Mouse (Mus musculus): ENCODE results near the gene Tmub1. TPM values are rescaled to one million over a fixed set of nuclear protein-coding genes. Genes with fewer than 3 reads are reported as not detected.
A peak's percentile ranks its signal among the peaks of the same experiment; 100 is the strongest.

The Tmub1 gene
- total RNA-seq, 2 experiments from 2014 or later, result 13.4 to 20.9 TPM

- no peak for ATAC-seq (ENCODE audit: poor library complexity, severe bottlenecking)
Observed at GRCm38 (mm10) chr5:24455076-24455475, 7.4 kb upstream of the Tmub1 start.

DNA sequence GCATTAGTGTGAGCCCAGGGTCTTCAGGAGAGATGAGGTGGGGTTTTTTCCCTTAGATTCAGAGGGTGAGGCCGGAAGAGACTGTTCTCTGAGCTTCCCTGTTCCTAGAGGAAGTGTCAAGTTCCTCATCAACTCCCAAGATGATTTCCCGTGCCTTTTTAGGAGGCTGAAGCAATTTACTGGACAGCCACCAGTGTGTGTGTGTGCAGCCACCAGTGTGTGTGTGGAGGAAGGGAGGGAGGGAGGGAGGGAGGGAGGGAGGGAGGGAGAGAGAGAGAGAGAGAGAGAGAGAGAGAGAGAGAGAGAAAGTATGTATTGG lies 6.3 kb upstream of the Tmub1 start:
- no peak for ATAC-seq (ENCODE audit: poor library complexity, severe bottlenecking)

- no peak for ATAC-seq (ENCODE audit: poor library complexity, severe bottlenecking)
Observed at GRCm38 (mm10) chr5:24453283-24453984, 5.8 kb upstream of the Tmub1 start.

DNA sequence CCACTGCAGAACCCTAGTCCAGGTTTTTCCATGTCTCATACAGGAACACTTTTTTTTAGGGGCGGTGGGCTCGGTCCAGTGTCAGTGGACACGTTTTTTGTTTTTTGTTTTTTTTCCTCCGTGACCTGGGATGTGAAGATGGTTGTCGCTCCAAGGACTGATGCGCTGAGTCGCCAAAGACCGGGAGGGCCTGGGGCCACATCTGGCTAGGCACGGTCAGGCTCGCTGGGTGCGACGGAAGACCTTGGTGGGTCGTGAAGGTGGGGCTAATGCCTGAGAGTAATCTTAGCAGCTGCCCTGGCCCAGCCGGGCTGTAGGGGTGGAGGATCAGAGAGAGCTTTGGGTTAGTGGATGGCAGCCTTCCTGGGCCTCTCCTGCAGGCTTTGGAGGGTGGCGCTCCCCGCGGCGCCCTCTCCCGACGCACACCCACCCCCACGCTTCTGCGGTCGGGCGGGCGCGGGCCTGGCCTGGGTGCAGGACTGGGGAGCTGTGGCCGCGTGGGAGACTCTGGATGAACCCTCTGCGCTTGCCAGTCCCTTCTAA lies 5.1 kb upstream of the Tmub1 start:
- no peak; the same call in 1 of the 2 replicates for ATAC-seq (ENCODE audit: poor library complexity, severe bottlenecking)

GRCm38 (mm10) chr5:24452030-24452690 lies 4.5 kb upstream of the Tmub1 start, which contains the start of gene Agap3:
Gene Agap3 (plus strand): TSS chr5:24452177.
- no peak for ATAC-seq (ENCODE audit: poor library complexity, severe bottlenecking)

- ATAC-seq (ENCODE audit: poor library complexity, severe bottlenecking), result peak; percentile 75
Observed at GRCm38 (mm10) chr5:24451264-24452029, 3.8 kb upstream of the Tmub1 start.

- no peak for ATAC-seq (ENCODE audit: poor library complexity, severe bottlenecking)
Observed at GRCm38 (mm10) chr5:24446630-24447029, 1.0 kb downstream of the Tmub1 start.

- no peak for ATAC-seq (ENCODE audit: poor library complexity, severe bottlenecking)
Observed at GRCm38 (mm10) chr5:24445428-24446080, 2.1 kb downstream of the Tmub1 start.

DNA sequence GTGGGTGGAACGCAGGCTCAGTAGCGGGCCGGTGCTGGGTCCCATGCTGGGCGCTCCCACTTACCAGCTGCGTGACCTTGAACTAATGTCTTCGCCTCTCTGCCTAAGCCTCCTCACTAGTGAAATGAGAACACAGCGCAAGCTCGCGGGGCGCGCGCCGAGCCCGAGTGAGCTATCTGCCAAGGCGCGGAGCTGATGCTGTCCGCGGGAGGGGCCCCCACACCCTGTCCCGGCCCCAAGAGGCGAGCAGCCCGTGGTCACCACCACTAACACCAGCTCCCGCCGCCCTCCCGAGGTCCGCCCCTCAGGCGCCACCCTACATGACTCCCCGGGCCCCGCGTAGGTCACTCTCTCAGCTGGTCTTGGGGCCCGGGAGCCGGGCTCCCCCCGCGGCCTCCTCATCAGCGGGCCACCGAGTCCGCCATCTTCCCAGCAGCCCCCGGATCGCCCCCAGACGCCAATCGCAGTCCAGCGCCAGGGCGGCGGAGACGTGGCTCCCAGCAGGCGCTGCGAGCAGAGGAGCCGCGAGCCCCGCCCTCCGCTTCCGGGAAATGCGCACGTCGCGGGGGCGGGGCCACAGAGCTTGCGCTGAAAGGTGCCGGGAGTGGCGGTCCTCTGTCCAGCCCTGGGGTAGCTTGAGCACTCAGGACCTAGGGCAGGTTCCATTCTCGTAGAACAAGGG lies 2.8 kb downstream of the Tmub1 start, which contains the start of gene Fastk:
TSS of gene Fastk (minus strand) at position 542 of the 682 bp plus-strand sequence.
- ATAC-seq (ENCODE audit: poor library complexity, severe bottlenecking), result peak; percentile 85

DNA sequence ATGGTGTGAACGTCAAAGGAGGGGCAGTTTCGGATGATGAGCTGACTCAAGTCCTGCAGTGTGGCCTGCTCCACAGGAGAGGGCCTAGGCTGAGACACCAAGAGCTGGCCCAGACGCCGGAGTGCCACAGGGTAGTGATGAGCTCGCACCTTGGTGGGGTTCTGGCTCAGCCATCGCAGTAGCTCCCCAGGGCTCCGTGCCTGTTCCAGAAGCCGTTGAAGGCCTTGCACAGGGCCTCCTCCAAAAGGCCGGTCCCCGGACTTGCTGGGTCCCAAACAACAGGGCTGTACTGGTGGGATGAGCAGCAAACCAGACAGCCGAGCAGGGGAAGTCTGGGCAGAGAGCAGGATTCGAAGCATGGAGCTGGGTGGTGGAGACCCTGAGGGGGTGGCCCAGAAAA lies 3.7 kb downstream of the Tmub1 start:
- no peak for ATAC-seq (ENCODE audit: poor library complexity, severe bottlenecking)

DNA sequence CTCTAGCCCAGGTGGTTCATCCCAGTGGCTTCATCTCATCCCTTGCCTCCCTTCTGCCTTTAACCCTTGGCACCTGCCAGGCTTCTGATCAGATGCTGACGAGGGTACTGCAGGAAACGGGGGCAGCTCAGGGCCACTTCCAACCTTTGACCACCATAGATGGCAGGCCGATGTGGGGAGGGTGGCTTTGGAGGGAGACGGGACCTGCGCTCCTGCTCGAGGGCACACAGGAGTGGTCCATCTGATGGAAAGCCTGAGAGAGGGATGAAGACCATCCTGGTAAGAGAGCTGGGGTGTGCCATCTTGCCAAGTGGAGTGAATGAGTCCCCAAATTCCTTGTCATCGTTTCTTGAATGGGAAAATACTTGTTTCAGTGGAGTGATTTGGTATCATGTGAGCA lies 4.5 kb downstream of the Tmub1 start:
- ATAC-seq (ENCODE audit: poor library complexity, severe bottlenecking), result no peak

DNA sequence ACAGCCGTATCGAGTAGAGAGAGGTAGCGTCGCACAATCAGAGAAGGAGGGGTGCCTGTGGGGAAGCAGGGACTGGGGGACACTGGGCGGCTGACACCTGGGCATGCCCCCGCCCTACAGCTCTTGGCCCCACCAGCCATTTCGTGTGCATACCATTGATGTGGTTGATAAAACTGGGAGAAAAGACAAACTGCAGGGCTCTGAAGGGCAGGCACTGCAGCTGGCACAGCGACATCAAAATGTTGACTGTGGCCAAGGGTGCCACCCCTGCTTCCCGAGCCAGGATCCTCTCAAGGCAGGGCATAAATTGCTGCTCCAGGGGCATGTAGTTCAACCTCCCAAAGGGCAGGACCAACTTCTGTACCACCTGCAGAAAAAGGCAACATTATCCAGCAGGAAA lies 5.6 kb downstream of the Tmub1 start:
- ATAC-seq (ENCODE audit: poor library complexity, severe bottlenecking), result no peak

DNA sequence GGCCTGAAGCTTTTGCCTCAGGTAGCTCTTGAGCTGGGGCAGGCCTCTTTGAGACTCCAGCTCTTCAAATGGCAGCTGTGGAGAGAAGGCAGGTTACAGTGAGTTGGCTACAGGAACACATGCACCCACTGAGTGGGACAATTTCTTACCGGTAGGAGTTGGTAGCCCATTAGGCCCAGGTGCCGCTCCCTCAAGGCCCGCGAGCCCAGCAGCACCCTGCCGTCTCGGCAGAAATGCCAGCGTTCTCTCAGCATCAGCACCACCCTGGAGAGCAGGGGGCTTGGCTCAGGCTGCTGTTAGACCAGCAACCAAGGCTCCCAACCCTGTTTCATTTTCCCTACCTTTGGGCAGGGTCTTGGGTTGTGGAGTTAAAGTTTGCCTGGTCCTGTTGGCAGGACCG lies 6.5 kb downstream of the Tmub1 start:
- ATAC-seq (ENCODE audit: poor library complexity, severe bottlenecking), result no peak

- ATAC-seq (ENCODE audit: poor library complexity, severe bottlenecking), result no peak
Observed at GRCm38 (mm10) chr5:24433993-24434392, 13.7 kb downstream of the Tmub1 start.

DNA sequence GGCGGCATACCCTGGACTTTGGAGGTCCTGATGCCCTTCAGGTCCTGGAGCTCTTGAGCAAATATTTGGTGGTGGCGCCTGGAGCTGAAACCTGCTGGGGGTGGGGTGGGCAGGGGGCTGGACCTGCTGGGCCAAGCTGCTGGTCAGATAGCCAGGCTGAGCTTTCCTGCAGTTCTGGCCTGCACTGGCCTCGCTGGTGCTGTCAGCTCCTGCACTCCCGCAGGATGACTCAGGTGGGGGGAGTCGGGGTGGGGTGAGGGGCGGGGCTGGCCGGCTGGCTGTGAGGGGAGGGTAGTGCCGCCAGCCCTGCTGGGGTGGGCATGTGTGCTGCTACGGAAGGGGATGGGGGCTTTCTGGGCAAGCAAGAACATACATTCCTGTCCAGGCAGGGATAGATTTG lies 19.1 kb downstream of the Tmub1 start:
- no peak for ATAC-seq (ENCODE audit: poor library complexity, severe bottlenecking)

DNA sequence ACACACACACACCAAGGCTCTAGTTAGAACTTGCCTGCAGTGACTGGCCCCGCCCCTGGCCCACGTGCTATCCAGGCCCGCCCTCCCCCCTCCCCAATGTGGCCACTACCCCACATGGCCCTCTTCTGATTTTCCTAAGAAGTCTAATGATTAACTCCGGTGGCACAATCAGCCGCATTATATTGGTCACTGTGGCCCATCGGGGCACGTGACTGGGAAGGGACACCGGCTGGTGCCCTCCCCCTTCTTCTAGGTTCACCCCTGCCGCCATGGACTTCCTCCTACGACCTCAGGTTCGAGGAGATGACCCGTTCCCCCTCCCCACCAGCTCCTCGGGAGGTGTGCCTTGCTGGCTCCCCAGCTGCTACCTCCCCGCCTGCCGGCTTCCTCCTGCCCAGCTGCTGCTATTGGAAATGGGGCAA lies 19.7 kb downstream of the Tmub1 start:
- ATAC-seq (ENCODE audit: poor library complexity, severe bottlenecking), result no peak

- ATAC-seq (ENCODE audit: poor library complexity, severe bottlenecking), result no peak
Observed at GRCm38 (mm10) chr5:24427285-24427633, 20.4 kb downstream of the Tmub1 start.

- ATAC-seq (ENCODE audit: poor library complexity, severe bottlenecking), result no peak
Observed at GRCm38 (mm10) chr5:24426556-24427284, 20.9 kb downstream of the Tmub1 start.

DNA sequence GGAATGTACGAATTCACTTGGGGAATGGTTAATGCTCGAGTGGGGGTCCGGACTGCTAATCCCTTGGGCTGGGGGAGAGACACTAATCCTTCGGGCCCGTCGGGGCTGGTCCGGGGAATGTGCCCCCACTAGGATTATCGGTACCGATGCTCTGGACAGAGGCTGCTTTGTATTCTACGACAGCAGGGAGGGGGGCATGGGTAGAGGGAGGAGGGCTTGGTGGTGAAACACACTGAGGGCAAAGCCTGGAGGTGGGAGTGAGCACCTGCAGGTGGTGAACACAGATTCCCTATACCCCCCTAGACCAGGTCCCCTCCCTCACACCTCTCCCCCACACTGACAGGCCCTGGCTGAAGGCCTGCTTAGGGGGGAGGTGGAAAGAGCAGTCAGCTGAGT lies 21.6 kb downstream of the Tmub1 start:
- no peak for ATAC-seq (ENCODE audit: poor library complexity, severe bottlenecking)
